ENCODE assay signal across 8 mouse cellular contexts in the genomic region with DNA sequence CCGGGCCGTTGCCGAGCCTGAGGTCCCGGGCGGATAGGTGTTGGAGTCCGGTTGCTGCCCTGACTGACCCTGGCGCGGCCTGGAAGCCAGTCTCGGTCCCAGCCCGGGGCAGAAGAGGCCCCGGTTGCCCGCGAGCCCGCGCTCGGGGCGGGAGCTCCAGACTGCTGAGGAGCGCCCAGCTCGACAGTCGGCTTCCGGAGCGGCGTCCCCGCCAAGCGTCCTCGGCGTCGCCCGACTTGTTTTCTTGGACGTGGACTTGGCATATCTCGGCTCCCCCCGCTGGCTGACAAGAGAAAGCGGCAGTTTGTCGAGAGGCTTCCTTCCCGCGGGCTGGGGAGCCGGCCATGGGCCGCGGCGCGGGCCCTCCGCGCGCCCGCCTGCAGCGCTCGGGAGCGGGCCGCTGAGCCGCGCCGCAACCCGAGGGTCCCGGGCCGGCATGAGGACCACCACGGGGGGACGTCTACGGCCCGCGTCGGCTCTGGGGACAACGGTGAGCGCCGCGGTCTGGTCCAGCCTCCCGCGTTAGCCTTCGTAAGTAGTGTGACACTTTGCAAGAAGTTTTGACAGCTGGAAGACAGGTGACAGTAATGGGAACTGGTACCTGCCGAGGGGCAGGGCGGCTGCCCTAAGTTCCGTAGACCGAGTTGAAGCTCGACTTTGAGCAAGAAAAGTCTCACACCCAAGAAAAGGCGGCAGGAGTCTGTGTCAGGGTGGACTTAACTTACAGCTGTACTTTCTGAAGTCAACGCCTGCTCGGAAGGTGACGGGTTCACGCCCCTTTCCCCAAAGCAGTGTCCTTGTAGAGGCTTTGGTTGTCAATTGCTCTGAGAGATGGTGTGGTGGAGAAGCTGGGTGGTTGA. TPM values are rescaled to one million over a fixed set of nuclear protein-coding genes. Genes with fewer than 3 reads are reported as not detected.
DNase-seq lines count a peak whose midpoint lies in the region; ATAC-seq and TF ChIP-seq lines count a peak whose summit lies in the region.

No protein-coding gene starts in this region.

- H3K4me2 ChIP-seq in heart, embryonic 13.5 days = peak overlapping the region; percentile 84
- peak overlapping the region; percentile 84 for H3K4me2 ChIP-seq in liver, postnatal 0 days (ENCODE audit: low read depth, low read length)
- peak overlapping the region; percentile 97 for H3K4me2 ChIP-seq in neural tube, embryonic 12.5 days (replicated peaks)
- peak overlapping the region; percentile 90 for H3K4me2 ChIP-seq in stomach, postnatal 0 days (replicated peaks; ENCODE audit: low read depth)

- peaks cover 44% of the 10 kb centered on the region for H3K36me3 ChIP-seq in heart, embryonic 13.5 days
- H3K36me3 ChIP-seq in liver, postnatal 0 days (replicated peaks; ENCODE audit: insufficient read depth, low read length) = peaks cover 32% of the 10 kb centered on the region
- peaks cover 34% of the 10 kb centered on the region for H3K36me3 ChIP-seq in neural tube, embryonic 12.5 days
- H3K36me3 ChIP-seq in stomach, postnatal 0 days (ENCODE audit: control insufficient read depth, insufficient read depth, low read length) = peaks cover 15% of the 10 kb centered on the region

- peak overlapping the region; percentile 83 for H3K27ac ChIP-seq in embryonic fibroblast, embryonic 13.5 days (ENCODE audit: insufficient read depth, low read length)
- peak overlapping the region; percentile 98 for H3K27ac ChIP-seq in heart, embryonic 13.5 days (replicated peaks)
- peak overlapping the region; percentile 92 for H3K27ac ChIP-seq in liver, postnatal 0 days (ENCODE audit: low read depth)
- peak overlapping the region; percentile 90 for H3K27ac ChIP-seq in neural tube, embryonic 12.5 days
- H3K27ac ChIP-seq in stomach, postnatal 0 days (replicated peaks) = peak overlapping the region; percentile 98

- peak; percentile 43 for ATAC-seq in heart, embryonic 13.5 days (ENCODE audit: extremely low read depth, insufficient number of reproducible peaks, low FRiP score, low TSS enrichment)
- ATAC-seq in liver, postnatal 0 days = peak; percentile 64
- peak; percentile 81 for ATAC-seq in neural tube, embryonic 12.5 days (ENCODE audit: low FRiP score, low read depth)
- ATAC-seq in stomach, postnatal 0 days (ENCODE audit: low FRiP score, low TSS enrichment) = peak; percentile 74

- peak overlapping the region; percentile 92 for H3K9ac ChIP-seq in heart, embryonic 13.5 days
- peak overlapping the region; percentile 77 for H3K9ac ChIP-seq in liver, postnatal 0 days (replicated peaks)
- peak overlapping the region; percentile 83 for H3K9ac ChIP-seq in neural tube, embryonic 12.5 days
- peak overlapping the region; percentile 88 for H3K9ac ChIP-seq in stomach, postnatal 0 days (ENCODE audit: low read length)

- TF ChIP-seq POLR2A in embryonic fibroblast, embryonic 13.5 days (IDR thresholded peaks at IDR 0.05; ENCODE audit: low read depth, low read length) = no peak

- H3K27me3 ChIP-seq in heart, embryonic 13.5 days (replicated peaks) = no peaks in the 10 kb centered on the region
- no peaks in the 10 kb centered on the region for H3K27me3 ChIP-seq in liver, postnatal 0 days (ENCODE audit: insufficient read depth, low read length)
- H3K27me3 ChIP-seq in neural tube, embryonic 12.5 days (replicated peaks) = no peaks in the 10 kb centered on the region
- H3K27me3 ChIP-seq in stomach, postnatal 0 days (ENCODE audit: control insufficient read depth, insufficient read depth, low read length) = no peaks in the 10 kb centered on the region

- no peaks in the 10 kb centered on the region for H3K4me1 ChIP-seq in embryonic fibroblast, embryonic 13.5 days (ENCODE audit: control insufficient read depth, insufficient read depth, low read length)
- H3K4me1 ChIP-seq in heart, embryonic 13.5 days = peaks cover 30% of the 10 kb centered on the region
- peaks cover 22% of the 10 kb centered on the region for H3K4me1 ChIP-seq in liver, postnatal 0 days (ENCODE audit: insufficient read depth)
- H3K4me1 ChIP-seq in neural tube, embryonic 12.5 days = peaks cover 21% of the 10 kb centered on the region
- no peaks in the 10 kb centered on the region for H3K4me1 ChIP-seq in stomach, postnatal 0 days (replicated peaks; ENCODE audit: control insufficient read depth, insufficient read depth)

- H3K9me3 ChIP-seq in heart, embryonic 13.5 days = no peaks in the 10 kb centered on the region
- no peaks in the 10 kb centered on the region for H3K9me3 ChIP-seq in liver, postnatal 0 days (ENCODE audit: low read length)
- no peaks in the 10 kb centered on the region for H3K9me3 ChIP-seq in neural tube, embryonic 12.5 days
- H3K9me3 ChIP-seq in stomach, postnatal 0 days (ENCODE audit: control insufficient read depth, low read length) = no peaks in the 10 kb centered on the region

- H3K4me3 ChIP-seq in embryonic fibroblast, embryonic 13.5 days (ENCODE audit: insufficient read depth, low read length) = peak overlapping the region; percentile 100
- peak overlapping the region; percentile 96 for H3K4me3 ChIP-seq in heart, embryonic 13.5 days
- peak overlapping the region; percentile 93 for H3K4me3 ChIP-seq in liver, postnatal 0 days (ENCODE audit: low read depth, low read length)
- H3K4me3 ChIP-seq in neural tube, embryonic 12.5 days = peak overlapping the region; percentile 97
- H3K4me3 ChIP-seq in stomach, postnatal 0 days (ENCODE audit: low read depth, low read length) = peak overlapping the region; percentile 90

- peak; percentile 89 for DNase-seq in CD4-positive helper T cell, adult 2 months (ENCODE audit: low read depth, low spot score)
- peak; percentile 85 to 86 for DNase-seq in adrenal gland, postnatal 36 days
- DNase-seq in kidney, postnatal 14 days = peak; percentile 89
- peak; percentile 82 for DNase-seq in liver, postnatal 0 days
- DNase-seq in stomach, postnatal 0 days (ENCODE audit: low spot score) = peak; percentile 79

- no peak for TF ChIP-seq CTCF in embryonic fibroblast, embryonic 13.5 days (IDR thresholded peaks at IDR 0.05; ENCODE audit: borderline replicate concordance, insufficient read depth, low read length)
- peak; percentile 26; the same call in 1 of the 2 replicates for TF ChIP-seq CTCF in liver, postnatal 0 days (IDR thresholded peaks at IDR 0.05; ENCODE audit: low read depth)
- TF ChIP-seq CTCF in stomach, postnatal 0 days (IDR thresholded peaks at IDR 0.05; ENCODE audit: low read depth) = peak; percentile 35; the same call in 1 of the 2 replicates

- TF ChIP-seq EP300 in liver, postnatal 0 days (IDR thresholded peaks at IDR 0.05; ENCODE audit: low read depth) = no peak
- TF ChIP-seq EP300 in stomach, postnatal 0 days (optimal IDR thresholded peaks at IDR 0.05) = no peak

- WGBS in heart, embryonic 13.5 days = under 1% methylated on average over 77 of the region's 78 CpGs
- under 1% methylated on average over 76 of the region's 78 CpGs for WGBS in liver, postnatal 0 days (ENCODE audit: insufficient replicate concordance)
- WGBS in neural tube, embryonic 12.5 days = under 1% methylated on average over 78 of the region's 78 CpGs
- under 1% methylated on average over 78 of the region's 78 CpGs for WGBS in stomach, postnatal 0 days

RNA-seq across cellular contexts. Expression of a gene that starts 0.6 kb away (rescaled TPM):
- 10 to 100 TPM; 35.2 to 38.5 TPM for total RNA-seq in adrenal gland, postnatal 36 days (2021)
- polyA plus RNA-seq in embryonic fibroblast, embryonic 13.5 days (2011; ENCODE audit: insufficient read length, low read depth, missing spikeins) = 23.8 and 30.7 TPM in 2 replicates
- 11.2 and 12.1 TPM in 2 replicates for polyA plus RNA-seq in heart, embryonic 13.5 days (2015; fragmentation: Nextera tagmentation; extraction: Ambion mirVana)
- 6.4 and 6.5 TPM in 2 replicates for polyA plus RNA-seq in liver, postnatal 0 days (2015; fragmentation: Nextera tagmentation; extraction: Ambion mirVana)
- 25.2 and 25.5 TPM in 2 replicates for polyA plus RNA-seq in neural tube, embryonic 12.5 days (2016; fragmentation: Nextera tagmentation; extraction: Ambion mirVana)
- 9.1 and 9.3 TPM in 2 replicates for polyA plus RNA-seq in stomach, postnatal 0 days (2015; fragmentation: Nextera tagmentation; extraction: Ambion mirVana)

RNA-seq across cellular contexts. Expression of a gene that starts 0.8 kb away (rescaled TPM):
- total RNA-seq in adrenal gland, postnatal 36 days (2021) = 10 to 100 TPM; 94.6 to 95.6 TPM
- 68.0 and 69.9 TPM in 2 replicates for polyA plus RNA-seq in embryonic fibroblast, embryonic 13.5 days (2011; ENCODE audit: insufficient read length, low read depth, missing spikeins)
- polyA plus RNA-seq in heart, embryonic 13.5 days (2015; fragmentation: Nextera tagmentation; extraction: Ambion mirVana) = 88.7 and 93.1 TPM in 2 replicates
- polyA plus RNA-seq in liver, postnatal 0 days (2015; fragmentation: Nextera tagmentation; extraction: Ambion mirVana) = 31.4 and 35.7 TPM in 2 replicates
- polyA plus RNA-seq in neural tube, embryonic 12.5 days (2016; fragmentation: Nextera tagmentation; extraction: Ambion mirVana) = 217 and 234 TPM in 2 replicates
- 64.8 and 65.2 TPM in 2 replicates for polyA plus RNA-seq in stomach, postnatal 0 days (2015; fragmentation: Nextera tagmentation; extraction: Ambion mirVana)

RNA-seq across cellular contexts. Expression of a gene that starts 37.1 kb away (rescaled TPM):
- total RNA-seq in adrenal gland, postnatal 36 days (2021) = 10 to 100 TPM; 21.2 to 21.6 TPM
- 14.5 and 14.7 TPM in 2 replicates for polyA plus RNA-seq in embryonic fibroblast, embryonic 13.5 days (2011; ENCODE audit: insufficient read length, low read depth, missing spikeins)
- 50.1 and 56.2 TPM in 2 replicates for polyA plus RNA-seq in heart, embryonic 13.5 days (2015; fragmentation: Nextera tagmentation; extraction: Ambion mirVana)
- polyA plus RNA-seq in liver, postnatal 0 days (2015; fragmentation: Nextera tagmentation; extraction: Ambion mirVana) = 105 and 114 TPM in 2 replicates
- 121 and 124 TPM in 2 replicates for polyA plus RNA-seq in neural tube, embryonic 12.5 days (2016; fragmentation: Nextera tagmentation; extraction: Ambion mirVana)
- 36.6 and 44.7 TPM in 2 replicates for polyA plus RNA-seq in stomach, postnatal 0 days (2015; fragmentation: Nextera tagmentation; extraction: Ambion mirVana)

RNA-seq across cellular contexts. Expression of a gene that starts 43.4 kb away (rescaled TPM):
- total RNA-seq in adrenal gland, postnatal 36 days (2021) = not detected
- not detected in 2 replicates for polyA plus RNA-seq in embryonic fibroblast, embryonic 13.5 days (2011; ENCODE audit: insufficient read length, low read depth, missing spikeins)
- 3.8 and 4.4 TPM in 2 replicates for polyA plus RNA-seq in heart, embryonic 13.5 days (2015; fragmentation: Nextera tagmentation; extraction: Ambion mirVana)
- 23.6 and 23.7 TPM in 2 replicates for polyA plus RNA-seq in liver, postnatal 0 days (2015; fragmentation: Nextera tagmentation; extraction: Ambion mirVana)
- polyA plus RNA-seq in neural tube, embryonic 12.5 days (2016; fragmentation: Nextera tagmentation; extraction: Ambion mirVana) = 1.1 TPM in 1 of 2 replicates, not detected in the other
- 112 and 114 TPM in 2 replicates for polyA plus RNA-seq in stomach, postnatal 0 days (2015; fragmentation: Nextera tagmentation; extraction: Ambion mirVana)

RNA-seq across cellular contexts. Expression of a gene that starts 52.8 kb away (rescaled TPM):
- not detected for total RNA-seq in adrenal gland, postnatal 36 days (2021)
- polyA plus RNA-seq in embryonic fibroblast, embryonic 13.5 days (2011; ENCODE audit: insufficient read length, low read depth, missing spikeins) = not detected in 2 replicates
- polyA plus RNA-seq in heart, embryonic 13.5 days (2015; fragmentation: Nextera tagmentation; extraction: Ambion mirVana) = not detected in 2 replicates
- not detected in 2 replicates for polyA plus RNA-seq in liver, postnatal 0 days (2015; fragmentation: Nextera tagmentation; extraction: Ambion mirVana)
- not detected in 2 replicates for polyA plus RNA-seq in neural tube, embryonic 12.5 days (2016; fragmentation: Nextera tagmentation; extraction: Ambion mirVana)
- polyA plus RNA-seq in stomach, postnatal 0 days (2015; fragmentation: Nextera tagmentation; extraction: Ambion mirVana) = not detected in 2 replicates

Comparison
In these comparisons a context has a peak if more than half of its experiments do, and no peak if none do; other contexts are left out.
1. Peak in every context shown above with its lines: DNase-seq, ATAC-seq, H3K4me3 ChIP-seq and H3K27ac ChIP-seq.